Mouse (Mus musculus): ENCODE data around the gene Fgf12.

GRCm38 (mm10) chr16:28303889-28304288 is 449.0 kb downstream of the Fgf12 start:
- TF ChIP-seq CTCF (IDR thresholded peaks at IDR 0.05; ENCODE audit: control insufficient read depth, insufficient read depth, insufficient read length) (no peak), MYOG (IDR thresholded peaks at IDR 0.05; ENCODE audit: control insufficient read depth, extremely low read depth, insufficient read length) (no peak)

Data from C2C12 (cell line).